32 mouse cellular contexts compared by ENCODE assay signal in the genomic region with DNA sequence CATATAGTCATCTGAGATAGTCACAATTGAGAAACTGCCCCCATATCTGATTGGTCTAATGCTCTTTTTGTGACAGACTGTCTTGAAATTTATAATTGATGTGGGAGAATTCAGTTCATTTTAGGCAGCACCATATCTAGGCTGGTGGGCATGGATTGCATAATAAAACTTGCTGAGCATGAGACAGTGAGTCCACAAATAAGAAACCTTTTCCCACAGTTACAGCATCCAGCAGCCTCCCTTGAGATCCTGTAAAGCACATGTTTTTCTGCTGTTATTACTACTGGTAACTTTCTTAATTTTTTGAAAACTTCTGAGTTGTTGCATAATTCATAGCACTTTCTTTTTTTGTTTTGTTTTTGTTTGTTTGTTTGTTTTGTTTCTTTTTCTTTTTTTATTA. TPM values are rescaled to one million over a fixed set of nuclear protein-coding genes. Genes with fewer than 3 reads are reported as not detected.
DNase-seq lines count a peak whose midpoint lies in the region; TF ChIP-seq lines count a peak whose summit lies in the region.
"Had no signal": no experiment of that assay in that cellular context is flagged by ENCODE, and none has a peak within 500 bp of the region (broad histone marks: within the 10 kb centered on the region; RNA-seq: fewer than 3 reads in every experiment).

No protein-coding gene starts in this region.

- no peaks in the 10 kb centered on the region for H3K27me3 ChIP-seq in heart, embryonic 10.5 days (ENCODE audit: insufficient read depth, poor library complexity, severe bottlenecking)
- no peaks in the 10 kb centered on the region for H3K27me3 ChIP-seq in hindbrain, embryonic 10.5 days (ENCODE audit: insufficient read depth, poor library complexity, severe bottlenecking)
- H3K27me3 ChIP-seq: embryonic facial prominence, embryonic 12.5 days; embryonic facial prominence, embryonic 15.5 days; forebrain, embryonic 12.5 days; forebrain, embryonic 15.5 days; hindbrain, embryonic 13.5 days; intestine, embryonic 15.5 days; kidney, embryonic 15.5 days had no signal

- TF ChIP-seq CTCF in gastrocnemius, adult 2 months (IDR thresholded peaks at IDR 0.05): no peak

- H3K4me3 ChIP-seq in gastrocnemius, adult 2 months: no peak overlapping the region
- no peak overlapping the region for H3K4me3 ChIP-seq in heart, embryonic 10.5 days
- no peak overlapping the region for H3K4me3 ChIP-seq in hindbrain, embryonic 10.5 days
- H3K4me3 ChIP-seq: embryonic facial prominence, embryonic 12.5 days; embryonic facial prominence, embryonic 15.5 days; forebrain, embryonic 12.5 days; forebrain, embryonic 15.5 days; hindbrain, embryonic 13.5 days; intestine, embryonic 15.5 days; kidney, embryonic 15.5 days had no signal

- no peak overlapping the region for H3K27ac ChIP-seq in gastrocnemius, adult 2 months
- no peak overlapping the region for H3K27ac ChIP-seq in heart, embryonic 10.5 days
- H3K27ac ChIP-seq in hindbrain, embryonic 10.5 days: no peak overlapping the region
- H3K27ac ChIP-seq: embryonic facial prominence, embryonic 12.5 days; embryonic facial prominence, embryonic 15.5 days; forebrain, embryonic 12.5 days; forebrain, embryonic 15.5 days; hindbrain, embryonic 13.5 days; intestine, embryonic 15.5 days; kidney, embryonic 15.5 days had no signal

- intact Hi-C loops in gastrocnemius, adult 2 months (cut with DNase I): no loop called here

- H3K4me1 ChIP-seq in heart, embryonic 10.5 days: no peaks in the 10 kb centered on the region
- H3K4me1 ChIP-seq in hindbrain, embryonic 10.5 days (replicated peaks): no peaks in the 10 kb centered on the region
- H3K4me1 ChIP-seq: embryonic facial prominence, embryonic 12.5 days; embryonic facial prominence, embryonic 15.5 days; forebrain, embryonic 12.5 days; forebrain, embryonic 15.5 days; hindbrain, embryonic 13.5 days; intestine, embryonic 15.5 days; kidney, embryonic 15.5 days had no signal

- no peaks in the 10 kb centered on the region for H3K9me3 ChIP-seq in heart, embryonic 10.5 days
- no peaks in the 10 kb centered on the region for H3K9me3 ChIP-seq in hindbrain, embryonic 10.5 days
- H3K9me3 ChIP-seq: embryonic facial prominence, embryonic 12.5 days; embryonic facial prominence, embryonic 15.5 days; forebrain, embryonic 12.5 days; forebrain, embryonic 15.5 days; hindbrain, embryonic 13.5 days; intestine, embryonic 15.5 days; kidney, embryonic 15.5 days had no signal

- peak; percentile 24 for DNase-seq in gastrocnemius, adult 2 months
- no peak for DNase-seq in gastrocnemius, adult 8-10 months (ENCODE audit: low spot score in 2 of 2)
- peak; percentile 33 to 52 for DNase-seq in heart, adult 18-20 months
- no peak for DNase-seq in heart, embryonic 10.5 days (ENCODE audit: low spot score)
- DNase-seq in adipocyte (ENCODE audit: low spot score): peak; percentile 87
- peak; percentile 27 for DNase-seq in fibroblast of lung, adult 2 months (ENCODE audit: low read depth)
- no peak for DNase-seq in hindbrain, embryonic 10.5 days (ENCODE audit: low spot score)
- DNase-seq: adrenal gland, adult 8-10 months; cerebellum, adult 11 months; cerebellum, adult 2 months; cerebellum, adult 9-11 months; cerebellum, postnatal 25 days; kidney, adult 11 months; kidney, adult 8-10 months had no signal

- no peaks in the 10 kb centered on the region for H3K36me3 ChIP-seq in heart, embryonic 10.5 days
- H3K36me3 ChIP-seq in hindbrain, embryonic 10.5 days: no peaks in the 10 kb centered on the region
- H3K36me3 ChIP-seq: embryonic facial prominence, embryonic 12.5 days; embryonic facial prominence, embryonic 15.5 days; forebrain, embryonic 12.5 days; forebrain, embryonic 15.5 days; hindbrain, embryonic 13.5 days; intestine, embryonic 15.5 days; kidney, embryonic 15.5 days had no signal

RNA-seq across cellular contexts. Expression of a gene that starts 9.9 kb away (rescaled TPM):
- total RNA-seq in gastrocnemius, adult 2 months (2021): not detected
- total RNA-seq in gastrocnemius, adult 8-10 months (2022): not detected
- not detected for total RNA-seq in heart, adult 18-20 months (2021)
- not detected in 2 replicates for polyA plus RNA-seq in heart, embryonic 10.5 days (2016; fragmentation: Nextera tagmentation; extraction: Ambion mirVana)
- polyA plus RNA-seq in hindbrain, embryonic 10.5 days (2016; fragmentation: Nextera tagmentation; extraction: Ambion mirVana): 0.09 TPM in 1 of 2 replicates, not detected in the other
- total RNA-seq: adrenal gland, adult 8-10 months; adrenal gland, postnatal 4 days; common myeloid progenitor, adult 5-6 weeks; heart, adult 8-10 months; hematopoietic stem cell, adult 5-6 weeks; MEL had no signal
- polyA plus RNA-seq: C2C12; CD4-positive, CD25-positive, alpha-beta regulatory T cell, adult 4 months; cerebellum, adult 2 months; embryonic facial prominence, embryonic 12.5 days; embryonic facial prominence, embryonic 15.5 days; forebrain, embryonic 12.5 days; forebrain, embryonic 15.5 days; heart, embryonic 14.5 days; heart, postnatal 0 days; hindbrain, embryonic 13.5 days; hindbrain, embryonic 16.5 days; intestine, embryonic 15.5 days; kidney, embryonic 15.5 days had no signal

RNA-seq across cellular contexts. Expression of a gene that starts 39.1 kb away (rescaled TPM):
- under 1 TPM in 1 of 2 experiments, not detected in 1; 0.14 TPM for total RNA-seq in gastrocnemius, adult 2 months (2021)
- not detected for total RNA-seq in gastrocnemius, adult 8-10 months (2022)
- total RNA-seq in heart, adult 18-20 months (2021): under 1 TPM; 0.26 to 0.35 TPM
- polyA plus RNA-seq in heart, embryonic 10.5 days (2016; fragmentation: Nextera tagmentation; extraction: Ambion mirVana): 0.18 and 0.29 TPM in 2 replicates
- 0.12 and 0.89 TPM in 2 replicates for polyA plus RNA-seq in hindbrain, embryonic 10.5 days (2016; fragmentation: Nextera tagmentation; extraction: Ambion mirVana)
- total RNA-seq: common myeloid progenitor, adult 5-6 weeks; hematopoietic stem cell, adult 5-6 weeks; MEL had no signal
- polyA plus RNA-seq: C2C12; CD4-positive, CD25-positive, alpha-beta regulatory T cell, adult 4 months had no signal

RNA-seq across cellular contexts. Expression of a gene that starts 43.6 kb away (rescaled TPM):
- not detected for total RNA-seq in gastrocnemius, adult 2 months (2021)
- total RNA-seq in gastrocnemius, adult 8-10 months (2022): not detected
- not detected for total RNA-seq in heart, adult 18-20 months (2021)
- polyA plus RNA-seq in heart, embryonic 10.5 days (2016; fragmentation: Nextera tagmentation; extraction: Ambion mirVana): not detected in 2 replicates
- not detected in 2 replicates for polyA plus RNA-seq in hindbrain, embryonic 10.5 days (2016; fragmentation: Nextera tagmentation; extraction: Ambion mirVana)
- total RNA-seq: adrenal gland, adult 8-10 months; adrenal gland, postnatal 4 days; common myeloid progenitor, adult 5-6 weeks; heart, adult 8-10 months; hematopoietic stem cell, adult 5-6 weeks; MEL had no signal
- polyA plus RNA-seq: C2C12; CD4-positive, CD25-positive, alpha-beta regulatory T cell, adult 4 months; cerebellum, adult 2 months; embryonic facial prominence, embryonic 12.5 days; embryonic facial prominence, embryonic 15.5 days; forebrain, embryonic 12.5 days; forebrain, embryonic 15.5 days; gonadal fat pad, adult 2 months; heart, embryonic 14.5 days; heart, postnatal 0 days; hindbrain, embryonic 13.5 days; hindbrain, embryonic 16.5 days; intestine, embryonic 15.5 days; kidney, embryonic 15.5 days had no signal

Comparison
In these comparisons a context has a peak if more than half of its experiments do, and no peak if none do; other contexts are left out.
1. DNase-seq: peak in gastrocnemius, adult 2 months (single experiment), heart, adult 18-20 months (2 of 2), adipocyte (single experiment) and fibroblast of lung, adult 2 months (single experiment); none in gastrocnemius, adult 8-10 months (0 of 2), heart, embryonic 10.5 days (single experiment) and hindbrain, embryonic 10.5 days (single experiment).